In genomic region chr4:46574841-46575240, GRCm38 (mm10) we compare ENCODE assay signal across 16 mouse cellular contexts. TPM values are rescaled to one million over a fixed set of nuclear protein-coding genes. Genes with fewer than 3 reads are reported as not detected.
DNase-seq lines count a peak whose midpoint lies in the region.
"Had no signal": no experiment of that assay in that cellular context is flagged by ENCODE, and none has a peak within 500 bp of the region (broad histone marks: within the 10 kb centered on the region; RNA-seq: fewer than 3 reads in every experiment).

No protein-coding gene starts in this region.

- peak overlapping the region; percentile 93 for H3K27ac ChIP-seq in macrophage
- H3K27ac ChIP-seq: embryonic facial prominence, embryonic 10.5 days; heart, embryonic 10.5 days; kidney, postnatal 0 days had no signal

- WGBS in macrophage (ENCODE audit: missing documents): 2% methylated on average over 9 of the region's 12 CpGs

- H3K79me2 ChIP-seq in macrophage (ENCODE audit: inconsistent target): peaks cover 77% of the 10 kb centered on the region

- H3K4me3 ChIP-seq in macrophage (ENCODE audit: inconsistent target): peak overlapping the region; percentile 2; the same call in 1 of the 2 replicates
- H3K4me3 ChIP-seq: embryonic facial prominence, embryonic 10.5 days; erythroblast, embryonic 14.5 days; heart, embryonic 10.5 days had no signal

- no peaks in the 10 kb centered on the region for H3K36me3 ChIP-seq in macrophage (ENCODE audit: inconsistent target)
- H3K36me3 ChIP-seq: embryonic facial prominence, embryonic 10.5 days; heart, embryonic 10.5 days had no signal

- intact Hi-C loops in heart, postnatal 36 days (cut with DNase I): loop anchor here (1.0 kb wide), 1 partner anchor 10 kb away; no protein-coding TSS in a partner anchor

- DNase-seq in heart, postnatal 4 days: peak; percentile 3
- no peak for DNase-seq in heart, postnatal 36 days
- DNase-seq in 416B (ENCODE audit: low read depth) (peak; percentile 60), adipocyte (ENCODE audit: low spot score) (no peak)
- DNase-seq in induced T-regulatory cell, adult 2 months (ENCODE audit: low read depth): peak; percentile 51
- no peak for DNase-seq in left cerebral cortex, adult 18-20 months (ENCODE audit: low spot score in 2 of 2)
- no peak for DNase-seq in gastrocnemius, postnatal 25 days
- DNase-seq: adrenal gland, postnatal 14 days; lung, adult 2 months; right cerebral cortex, postnatal 4 days; thymus, postnatal 25 days had no signal

RNA-seq across cellular contexts. Expression of gene Coro2a, which starts 27.2 kb away (rescaled TPM):
- under 1 TPM; 0.25 to 0.48 TPM for total RNA-seq in heart, postnatal 4 days (2021)
- total RNA-seq in heart, postnatal 36 days (2021): under 1 TPM; 0.28 to 0.46 TPM
- 100 to 1,000 TPM in 16 of 26 experiments, 10 to 100 TPM in 10; 19.8 to 277 (median 119) TPM for total RNA-seq in macrophage (2018; cell fraction: chromatin; rRNA removed)
- 10 to 100 TPM; 44.6 to 93.4 (median 63.3) TPM for total RNA-seq in macrophage (2018; cell fraction: cytosol; rRNA removed)
- total RNA-seq in macrophage (2018; cell fraction: nucleus; rRNA removed): 100 to 1,000 TPM in 9 of 26 experiments, 10 to 100 TPM in 17; 29.9 to 258 (median 87.1) TPM
- 34.5 to 36.9 TPM (median 35.4 TPM) in 3 replicates for polyA plus RNA-seq in macrophage (2018)
- 10 to 100 TPM; 23.5 to 26.2 TPM for total RNA-seq in left cerebral cortex, adult 18-20 months (2021)
- total RNA-seq in gastrocnemius, postnatal 25 days (2021): under 1 TPM in 1 of 2 experiments, not detected in 1; 0.20 TPM

RNA-seq across cellular contexts. Expression of gene Trim14, which starts 38.9 kb away (rescaled TPM):
- total RNA-seq in heart, postnatal 4 days (2021): 1 to 10 TPM in 1 of 2 experiments, under 1 TPM in 1; 0.76 to 1.3 TPM
- total RNA-seq in heart, postnatal 36 days (2021): 1 to 10 TPM; 3.1 to 4.1 TPM
- total RNA-seq in macrophage (2018; cell fraction: chromatin; rRNA removed): 100 to 1,000 TPM in 20 of 26 experiments, 10 to 100 TPM in 6; 40.3 to 320 (median 186) TPM
- total RNA-seq in macrophage (2018; cell fraction: cytosol; rRNA removed): 100 to 1,000 TPM in 14 of 26 experiments, 10 to 100 TPM in 12; 40.9 to 189 (median 109) TPM
- 100 to 1,000 TPM in 20 of 26 experiments, 10 to 100 TPM in 6; 47.0 to 265 (median 151) TPM for total RNA-seq in macrophage (2018; cell fraction: nucleus; rRNA removed)
- 89.8 to 107 TPM (median 90.1 TPM) in 3 replicates for polyA plus RNA-seq in macrophage (2018)
- total RNA-seq in left cerebral cortex, adult 18-20 months (2021): 1 to 10 TPM in 1 of 2 experiments, under 1 TPM in 1; 0.74 to 1.3 TPM
- 1 to 10 TPM in 1 of 2 experiments, under 1 TPM in 1; 0.46 to 1.4 TPM for total RNA-seq in gastrocnemius, postnatal 25 days (2021)

Comparison
In these comparisons a context has a peak if more than half of its experiments do, and no peak if none do; other contexts are left out.
1. DNase-seq: peak in heart, postnatal 4 days (single experiment), 416B (single experiment) and induced T-regulatory cell, adult 2 months (single experiment); none in heart, postnatal 36 days (0 of 2), left cerebral cortex, adult 18-20 months (0 of 2), gastrocnemius, postnatal 25 days (single experiment) and adipocyte (single experiment).
2. RNA of gene Coro2a, which starts 27.2 kb away (total RNA-seq): 23.5 to 26.2 TPM in left cerebral cortex, adult 18-20 months; 0.25 to 0.48 TPM in heart, postnatal 4 days, 0.28 to 0.46 TPM in heart, postnatal 36 days and 0.20 TPM in gastrocnemius, postnatal 25 days; every median in the first group is over 10 times any median in the second.